Mouse (Mus musculus) gastrocnemius, postnatal 25 days (tissue): ENCODE data around the gene Gm13694. TPM values are rescaled to one million over a fixed set of nuclear protein-coding genes. Genes with fewer than 3 reads are reported as not detected.
"Not testable (repeated sequence)": the region's sequence is repeated elsewhere in the genome, so short reads cannot be mapped to it uniquely, and the experiment has no call there.

Experiments used
- DNase-seq: peaks from one replicate; pipeline ENCODE4 v3.0.0; 2022
- long read RNA-seq, 2 experiments: library from polyadenylated mRNA; stranded (forward); transcript quantifications; one replicate each; pipeline ENCODE4 v2.0.0; 2021
- total RNA-seq, 2 experiments: library from RNA; stranded (reverse); gene quantifications; 1 replicate in 1 of 2; 2 replicates in 1 of 2; pipeline ENCODE4 v1.2.3; 2021

The Gm13694 gene
- under 1 TPM; 0.64 to 0.70 TPM for total RNA-seq
- long read RNA-seq, experiment 1, result 0 reads
- long read RNA-seq, experiment 2, result 0 reads

- not testable (repeated sequence) for DNase-seq
Observed at GRCm38 (mm10) chr2:83978633-83979032, at the start of gene Gm13694. TSS of gene Gm13694 (plus strand) at chr2:83978933.

- no peak for DNase-seq
Observed at GRCm38 (mm10) chr2:83929478-83930088, 49.1 kb upstream of the Gm13694 start.

- peak; percentile 13 for DNase-seq
Observed at GRCm38 (mm10) chr2:83940931-83941361, 37.8 kb upstream of the Gm13694 start, which contains the start of gene Zswim2. TSS of gene Zswim2 (minus strand) at chr2:83941228.

- no peak for DNase-seq
Observed at GRCm38 (mm10) chr2:83941378-83941777, 37.4 kb upstream of the Gm13694 start.

GRCm38 (mm10) chr2:83941792-83942191, 36.9 kb upstream of the Gm13694 start:
- DNase-seq, result no peak

GRCm38 (mm10) chr2:83955393-83955792, 23.3 kb upstream of the Gm13694 start, which contains the start of gene Gm13698:
TSS of gene Gm13698 (plus strand) at chr2:83955693.
- DNase-seq, result not testable (repeated sequence)

GRCm38 (mm10) chr2:83961203-83961602, 17.5 kb upstream of the Gm13694 start, which contains the start of gene Gm13693:
TSS of gene Gm13693 (plus strand) at chr2:83961503.
- not testable (repeated sequence) for DNase-seq

GRCm38 (mm10) chr2:83967013-83967412, 11.7 kb upstream of the Gm13694 start, which contains the start of gene Gm13695:
TSS of gene Gm13695 (plus strand) at chr2:83967313.
- DNase-seq, result not testable (repeated sequence)

- not testable (repeated sequence) for DNase-seq
Observed at GRCm38 (mm10) chr2:83972823-83973222, 5.9 kb upstream of the Gm13694 start, which contains the start of gene Gm13696. TSS of gene Gm13696 (plus strand) at chr2:83973123.

- DNase-seq, result not testable (repeated sequence)
Observed at GRCm38 (mm10) chr2:83984443-83984842, 5.7 kb downstream of the Gm13694 start, which contains the start of gene Gm13697. TSS of gene Gm13697 (plus strand) at chr2:83984743.

- not testable (repeated sequence) for DNase-seq
Observed at GRCm38 (mm10) chr2:83990253-83990652, 11.5 kb downstream of the Gm13694 start, which contains the start of gene Gm13691. TSS of gene Gm13691 (plus strand) at chr2:83990553.

GRCm38 (mm10) chr2:83993639-83994255, 15.0 kb downstream of the Gm13694 start:
- DNase-seq, result not testable (repeated sequence)

GRCm38 (mm10) chr2:83994526-83994925, 15.8 kb downstream of the Gm13694 start:
- DNase-seq, result not testable (repeated sequence)

- no peak for DNase-seq
Observed at GRCm38 (mm10) chr2:84008913-84009312, 30.2 kb downstream of the Gm13694 start.

- no peak for DNase-seq
Observed at GRCm38 (mm10) chr2:84009818-84010217, 31.1 kb downstream of the Gm13694 start.

GRCm38 (mm10) chr2:84014572-84014971, 35.8 kb downstream of the Gm13694 start:
- no peak for DNase-seq

GRCm38 (mm10) chr2:84016291-84016690, 37.6 kb downstream of the Gm13694 start:
- DNase-seq, result not testable (repeated sequence)

- no peak for DNase-seq
Observed at GRCm38 (mm10) chr2:84018330-84018729, 39.6 kb downstream of the Gm13694 start.

- DNase-seq, result no peak
Observed at GRCm38 (mm10) chr2:84019519-84020305, 41.0 kb downstream of the Gm13694 start.

GRCm38 (mm10) chr2:84021930-84022329, 43.2 kb downstream of the Gm13694 start:
- no peak for DNase-seq

- DNase-seq, result peak; percentile 64
Observed at GRCm38 (mm10) chr2:84022905-84023304, 44.2 kb downstream of the Gm13694 start.

- DNase-seq, result no peak
Observed at GRCm38 (mm10) chr2:84023319-84023718, 44.6 kb downstream of the Gm13694 start.
